Mouse (Mus musculus) MEL (cell line): ENCODE data around the gene Rgl3. TPM values are rescaled to one million over a fixed set of nuclear protein-coding genes. Genes with fewer than 3 reads are reported as not detected.

ENCODE experiments used
- DNase-seq: peaks from one replicate; pipeline ENCODE4 v3.0.0; 2011; ENCODE audit warnings: low read depth, low spot score
- H3K27ac ChIP-seq: 2 replicates; pipeline ENCODE4 v1.5.1; 2012; ENCODE audit warnings: low read depth, mild to moderate bottlenecking, control low read depth, low read length, moderate library complexity; ENCODE audit not compliant: control insufficient read depth
- H3K27me3 ChIP-seq, 2 experiments: fragments of 150-350 bp in 1 of 2; sonication (generic) in 1 of 2; 2 replicates each; pipeline ENCODE4 v1.6.1; 2012; ENCODE audit warnings: low read length in 2 of 2, mild to moderate bottlenecking in 2 of 2, improper control_type of control experiment in 1 of 2, moderate library complexity in 1 of 2; ENCODE audit not compliant: insufficient read depth in 2 of 2, control insufficient read depth in 1 of 2
- H3K36me3 ChIP-seq, 2 experiments: 2 replicates each; pipeline ENCODE4 v1.6.1; 2012 to 2014; ENCODE audit warnings: low read length in 2 of 2, improper control_type of control experiment in 1 of 2, inconsistent platforms in 1 of 2, mild to moderate bottlenecking in 1 of 2; ENCODE audit not compliant: insufficient read depth in 2 of 2, control insufficient read depth in 1 of 2
- H3K4me1 ChIP-seq, 2 experiments: fragments of 150-350 bp in 1 of 2; sonication (generic) in 1 of 2; 2 replicates each; pipeline ENCODE4 v1.6.1; 2012; ENCODE audit warnings: low read length in 2 of 2, improper control_type of control experiment in 1 of 2, mild to moderate bottlenecking in 1 of 2; ENCODE audit not compliant: insufficient read depth in 2 of 2, control insufficient read depth in 1 of 2
- H3K4me3 ChIP-seq, 2 experiments: fragments of 150-350 bp in 1 of 2; sonication (generic) in 1 of 2; 2 replicates each; pipeline ENCODE4 v1.5.1; 2012; ENCODE audit warnings: low read depth in 2 of 2, low read length in 2 of 2, mild to moderate bottlenecking in 2 of 2, moderate library complexity in 2 of 2, control low read depth in 1 of 2, improper control_type of control experiment in 1 of 2; ENCODE audit not compliant: control insufficient read depth in 1 of 2, insufficient read depth in 1 of 2
- H3K79me2 ChIP-seq: 2 replicates; pipeline ENCODE4 v1.6.1; 2012; ENCODE audit warnings: mild to moderate bottlenecking, low read length, moderate library complexity; ENCODE audit not compliant: control insufficient read depth, poor library complexity, insufficient read depth
- H3K9ac ChIP-seq: 2 replicates; pipeline ENCODE4 v1.6.1; 2012; ENCODE audit warnings: low read depth, mild to moderate bottlenecking, control low read depth, low read length, moderate library complexity; ENCODE audit not compliant: control insufficient read depth, poor library complexity, severe bottlenecking
- H3K9me3 ChIP-seq: fragments of 150-350 bp; sonication (generic); replicated peaks from 2 replicates; pipeline ENCODE4 v1.6.1; 2012; ENCODE audit warnings: mild to moderate bottlenecking, low read length, improper control_type of control experiment, moderate library complexity; ENCODE audit not compliant: insufficient read depth
- CTCF ChIP-seq, 3 experiments: IDR thresholded peaks in 2 of 3; conservative IDR thresholded peaks in 1 of 3; 2 replicates each; pipeline ENCODE4 v1.5.1; 2011 to 2012; ENCODE audit warnings: low read length in 3 of 3, low read depth in 2 of 3, mild to moderate bottlenecking in 2 of 3, improper control_type of control experiment in 1 of 3, inconsistent platforms in 1 of 3, mixed read lengths in 1 of 3, moderate library complexity in 1 of 3; ENCODE audit not compliant: control insufficient read depth in 1 of 3, insufficient read depth in 1 of 3, poor library complexity in 1 of 3, severe bottlenecking in 1 of 3
- E2F4 ChIP-seq: IDR thresholded peaks from 2 replicates; pipeline ENCODE4 v1.6.1; 2011; ENCODE audit warnings: low read depth, low read length, improper control_type of control experiment, borderline replicate concordance
- EP300 ChIP-seq, 2 experiments: IDR thresholded peaks; 2 replicates each; pipeline ENCODE4 v1.6.1; 2011; ENCODE audit warnings: improper control_type of control experiment in 2 of 2, low read length in 2 of 2, low read depth in 1 of 2, mild to moderate bottlenecking in 1 of 2
- ETS1 ChIP-seq: IDR thresholded peaks from 2 replicates; pipeline ENCODE4 v1.6.1; 2012; ENCODE audit warnings: low read depth, mild to moderate bottlenecking, inconsistent platforms, low read length, improper control_type of control experiment, moderate library complexity
- GABPA ChIP-seq: IDR thresholded peaks from 2 replicates; pipeline ENCODE4 v1.6.1; 2012; ENCODE audit warnings: low read depth, mild to moderate bottlenecking, inconsistent platforms, low read length, improper control_type of control experiment, moderate library complexity
- GATA1 ChIP-seq: IDR thresholded peaks from 2 replicates; pipeline ENCODE4 v1.6.1; 2011; ENCODE audit warnings: low read depth, low read length, improper control_type of control experiment
- JUND ChIP-seq: IDR thresholded peaks from 2 replicates; pipeline ENCODE4 v1.6.1; 2011; ENCODE audit warnings: low read depth, mild to moderate bottlenecking, improper control_type of control experiment, low read length
- KAT2A ChIP-seq: conservative IDR thresholded peaks from 2 replicates; pipeline ENCODE4 v1.6.1; 2012; ENCODE audit warnings: low read depth, low read length, improper control_type of control experiment, inconsistent platforms
- MAFK ChIP-seq: IDR thresholded peaks from 2 replicates; pipeline ENCODE4 v1.6.1; 2011; ENCODE audit warnings: low read depth, mild to moderate bottlenecking, low read length, improper control_type of control experiment, borderline replicate concordance
- MAX ChIP-seq: IDR thresholded peaks from 2 replicates; pipeline ENCODE4 v1.6.1; 2011; ENCODE audit warnings: low read length, improper control_type of control experiment
- MEF2A ChIP-seq: IDR thresholded peaks from 2 replicates; pipeline ENCODE4 v1.6.1; 2014; ENCODE audit warnings: low read depth, mild to moderate bottlenecking, inconsistent platforms, low read length, improper control_type of control experiment; ENCODE audit not compliant: poor library complexity, insufficient replicate concordance, severe bottlenecking; ENCODE audit errors: extremely low read depth
- NELFE ChIP-seq: IDR thresholded peaks from 2 replicates; pipeline ENCODE4 v1.6.1; 2011; ENCODE audit warnings: low read depth, low read length, improper control_type of control experiment
- NRF1 ChIP-seq: IDR thresholded peaks from 2 replicates; pipeline ENCODE4 v1.6.1; 2014; ENCODE audit warnings: low read depth, mild to moderate bottlenecking, inconsistent platforms, low read length, improper control_type of control experiment, moderate library complexity; ENCODE audit not compliant: poor library complexity, insufficient read depth, severe bottlenecking
- POLR2A ChIP-seq, 2 experiments: IDR thresholded peaks; 2 replicates each; pipeline ENCODE4 v1.6.1; 2011 to 2012; ENCODE audit warnings: low read length in 2 of 2, mild to moderate bottlenecking in 2 of 2, control low read depth in 1 of 2, improper control_type of control experiment in 1 of 2, low read depth in 1 of 2, moderate library complexity in 1 of 2; ENCODE audit not compliant: control insufficient read depth in 1 of 2, insufficient read depth in 1 of 2, poor library complexity in 1 of 2
- POLR2AphosphoS2 ChIP-seq: IDR thresholded peaks from 2 replicates; pipeline ENCODE4 v1.6.1; 2011; ENCODE audit warnings: low read length, improper control_type of control experiment
- POLR2AphosphoS5 ChIP-seq: IDR thresholded peaks from 2 replicates; pipeline ENCODE4 v1.6.1; 2012; ENCODE audit warnings: low read depth, borderline replicate concordance, mild to moderate bottlenecking, inconsistent platforms, low read length, moderate library complexity, mixed read lengths
- RCOR1 ChIP-seq: IDR thresholded peaks from 2 replicates; pipeline ENCODE4 v1.6.1; 2012; ENCODE audit warnings: low read depth, mild to moderate bottlenecking, inconsistent platforms, low read length, improper control_type of control experiment
- SIN3A ChIP-seq: IDR thresholded peaks from 2 replicates; pipeline ENCODE4 v1.6.1; 2012; ENCODE audit warnings: low read length, improper control_type of control experiment, inconsistent platforms
- TAL1 ChIP-seq: IDR thresholded peaks from 2 replicates; pipeline ENCODE4 v1.6.1; 2012; ENCODE audit warnings: mild to moderate bottlenecking, inconsistent platforms, low read length, moderate library complexity, mixed read lengths
- USF1 ChIP-seq: IDR thresholded peaks from 2 replicates; pipeline ENCODE4 v1.6.1; 2014; ENCODE audit warnings: low read depth, mild to moderate bottlenecking, inconsistent platforms, low read length, improper control_type of control experiment, moderate library complexity
- USF2 ChIP-seq, 2 experiments: IDR thresholded peaks; 2 replicates each; pipeline ENCODE4 v1.6.1; 2011 to 2012; ENCODE audit warnings: improper control_type of control experiment in 2 of 2, low read length in 2 of 2, borderline replicate concordance in 1 of 2, inconsistent platforms in 1 of 2, low read depth in 1 of 2, mild to moderate bottlenecking in 1 of 2; ENCODE audit not compliant: insufficient read depth in 1 of 2
- ZC3H11A ChIP-seq: IDR thresholded peaks from 2 replicates; pipeline ENCODE4 v1.6.1; 2012; ENCODE audit warnings: low read depth, mild to moderate bottlenecking, inconsistent platforms, low read length, improper control_type of control experiment
- ZKSCAN1 ChIP-seq: IDR thresholded peaks from 2 replicates; pipeline ENCODE4 v1.6.1; 2012; ENCODE audit warnings: low read depth, mild to moderate bottlenecking, inconsistent platforms, low read length, improper control_type of control experiment, moderate library complexity
- ZMIZ1 ChIP-seq: IDR thresholded peaks from 2 replicates; pipeline ENCODE4 v1.6.1; 2012; ENCODE audit warnings: low read depth, mild to moderate bottlenecking, inconsistent platforms, low read length, improper control_type of control experiment, moderate library complexity
- ZNF384 ChIP-seq: IDR thresholded peaks from 2 replicates; pipeline ENCODE4 v1.6.1; 2012; ENCODE audit warnings: low read depth, mild to moderate bottlenecking, inconsistent platforms, low read length, improper control_type of control experiment
- polyA plus RNA-seq, 2 experiments: library from polyadenylated mRNA; stranded (reverse) in 1 of 2; unstranded in 1 of 2; fragments of >175 nt in 1 of 2; fragments of >200 nt in 1 of 2; gene quantifications; 2 replicates each; pipeline versions ENCODE4 v1.2.1 to v1.2.4; 2012; ENCODE audit warnings: low replicate concordance in 2 of 2, low read depth in 1 of 2; ENCODE audit not compliant: insufficient read length in 2 of 2, insufficient read depth in 1 of 2, missing spikeins in 1 of 2
- total RNA-seq: library from RNA; depleted of rRNA; stranded (reverse); fragments of 300-350 nt; gene quantifications from 2 replicates; pipeline ENCODE4 v1.2.3, GENCODE M21; 2012

Gene Rgl3
- total and polyA plus RNA-seq, 3 experiments: not detected

- Histone ChIP-seq H3K27ac (no peak overlapping the region), H3K4me3 (no peak overlapping the region), H3K9me3 (no peaks in the 10 kb centered on the region), H3K4me1 (peaks cover 19 to 46% of the 10 kb centered on the region in 2 experiments), H3K36me3 (peaks cover 14 to 37% of the 10 kb centered on the region in 2 experiments), H3K9ac (no peak overlapping the region), H3K79me2 (peaks cover 42% of the 10 kb centered on the region), H3K27me3 (no peaks in the 10 kb centered on the region)
- TF ChIP-seq JUND (no peak), ZKSCAN1 (no peak), USF2 (IDR thresholded peaks at IDR 0.05; ENCODE audit: borderline replicate concordance in 1 of 2, insufficient read depth in 1 of 2, low read depth in 1 of 2, low read length in 2 of 2) (no peak), POLR2AphosphoS2 (no peak), NRF1 (no peak), USF1 (no peak), ZC3H11A (no peak), ETS1 (no peak), GABPA (no peak), EP300 (IDR thresholded peaks at IDR 0.05; ENCODE audit: low read depth in 1 of 2, low read length in 2 of 2) (no peak), GATA1 (no peak), MAFK (no peak), CTCF (IDR thresholded peaks at IDR 0.05 in 2 of 3, conservative IDR thresholded peaks at IDR 0.05 in 1 of 3; ENCODE audit: control insufficient read depth in 1 of 3, insufficient read depth in 1 of 3, low read depth in 2 of 3, low read length in 3 of 3, poor library complexity in 1 of 3, severe bottlenecking in 1 of 3) (no peak), TAL1 (no peak), KAT2A (no peak), POLR2AphosphoS5 (no peak)
- DNase-seq: no peak
These were observed 30.0 kb downstream of the Rgl3 start for GRCm38 (mm10) chr9:21959244-21959643.

- Histone ChIP-seq H3K9me3 (no peaks in the 10 kb centered on the region), H3K36me3 (peaks cover 14 to 31% of the 10 kb centered on the region in 2 experiments), H3K4me1 (peaks cover 12 to 39% of the 10 kb centered on the region in 2 experiments), H3K9ac (no peak overlapping the region), H3K4me3 (no peak overlapping the region), H3K27ac (0 out of 2 replicates have a peak overlapping the region, but pooled peaks have one; percentile 1), H3K79me2 (peaks cover 39% of the 10 kb centered on the region), H3K27me3 (no peaks in the 10 kb centered on the region)
- TF ChIP-seq NRF1 (no peak), TAL1 (no peak), MEF2A (no peak), POLR2A (IDR thresholded peaks at IDR 0.05; ENCODE audit: control insufficient read depth in 1 of 2, insufficient read depth in 1 of 2, low read depth in 1 of 2, low read length in 2 of 2, poor library complexity in 1 of 2) (no peak), ZMIZ1 (no peak), EP300 (IDR thresholded peaks at IDR 0.05; ENCODE audit: low read depth in 1 of 2, low read length in 2 of 2) (no peak), NELFE (no peak), ETS1 (no peak), GATA1 (no peak), SIN3A (no peak), RCOR1 (no peak), USF1 (no peak), KAT2A (no peak), MAX (no peak), POLR2AphosphoS5 (no peak), ZNF384 (no peak), ZKSCAN1 (no peak), E2F4 (no peak)
- peak; percentile 39 for DNase-seq
These were observed 30.9 kb downstream of the Rgl3 start for GRCm38 (mm10) chr9:21958372-21958771.
